Mouse (Mus musculus): ENCODE measurements around the gene Lama4. TPM values are rescaled to one million over a fixed set of nuclear protein-coding genes. Genes with fewer than 3 reads are reported as not detected.

The Lama4 gene
- polyA plus RNA-seq, 1 experiment from 2014 or later: 23.0 TPM

GRCm38 (mm10) chr10:39137766-39138165 is 172.5 kb downstream of the Lama4 start:
- Histone ChIP-seq H3K4me3 (no peak overlapping the region), H3K4me1 (replicated peaks) (peaks cover 18% of the 10 kb centered on the region), H3K27ac (replicated peaks) (no peak overlapping the region), H3K36me3 (peaks cover 19% of the 10 kb centered on the region), H3K9me3 (no peaks in the 10 kb centered on the region), H3K4me2 (no peak overlapping the region), H3K9ac (no peak overlapping the region), H3K27me3 (no peaks in the 10 kb centered on the region)
- 95% methylated on average over 3 of the region's 3 CpGs for WGBS
- ATAC-seq (ENCODE audit: low FRiP score, low read depth): no peak

- no peak for ATAC-seq (ENCODE audit: low FRiP score, low read depth)
- H3K4me1 ChIP-seq (replicated peaks): peaks cover 12% of the 10 kb centered on the region
- 89% methylated on average over 6 of the region's 6 CpGs for WGBS
Measured at GRCm38 (mm10) chr10:39138761-39139160, 173.4 kb downstream of the Lama4 start.

GRCm38 (mm10) chr10:39140843-39141242 is 175.5 kb downstream of the Lama4 start:
- H3K9me3 ChIP-seq: no peaks in the 10 kb centered on the region
- H3K36me3 ChIP-seq: peaks cover 37% of the 10 kb centered on the region
- no peaks in the 10 kb centered on the region for H3K27me3 ChIP-seq
- H3K9ac ChIP-seq: no peak overlapping the region
- no peak overlapping the region for H3K4me3 ChIP-seq
- no peak overlapping the region for H3K4me2 ChIP-seq
- WGBS: 37% methylated on average over 14 of the region's 14 CpGs
- 0 out of 2 replicates have a peak, but pooled peaks cover 2% of the 10 kb centered on the region for H3K4me1 ChIP-seq (replicated peaks)
- no peak overlapping the region for H3K27ac ChIP-seq (replicated peaks)
- no peak for ATAC-seq (ENCODE audit: low FRiP score, low read depth)

More at GRCm38 (mm10) chr10:39138761-39139160, 173.4 kb downstream of the Lama4 start:
- Histone ChIP-seq H3K4me3 (no peak overlapping the region), H3K27ac (replicated peaks) (no peak overlapping the region), H3K9me3 (no peaks in the 10 kb centered on the region), H3K36me3 (peaks cover 22% of the 10 kb centered on the region), H3K27me3 (no peaks in the 10 kb centered on the region), H3K9ac (no peak overlapping the region), H3K4me2 (no peak overlapping the region)

- no peaks in the 10 kb centered on the region for H3K27me3 ChIP-seq
- no peaks in the 10 kb centered on the region for H3K9me3 ChIP-seq
- no peak overlapping the region for H3K4me2 ChIP-seq
- H3K27ac ChIP-seq (replicated peaks): no peak overlapping the region
- WGBS: 90% methylated on average over 2 of the region's 2 CpGs
- H3K9ac ChIP-seq: no peak overlapping the region
- H3K36me3 ChIP-seq: peaks cover 42% of the 10 kb centered on the region
- no peak overlapping the region for H3K4me3 ChIP-seq
- H3K4me1 ChIP-seq (replicated peaks): 0 out of 2 replicates have a peak, but pooled peaks cover under 1% of the 10 kb centered on the region
- ATAC-seq (ENCODE audit: low FRiP score, low read depth): no peak
Measured at GRCm38 (mm10) chr10:39141401-39141800, 176.1 kb downstream of the Lama4 start.

GRCm38 (mm10) chr10:39142216-39142615 is 176.9 kb downstream of the Lama4 start:
- WGBS: 48% methylated on average over 12 of the region's 12 CpGs
- Histone ChIP-seq H3K9ac (no peak overlapping the region), H3K27me3 (no peaks in the 10 kb centered on the region), H3K4me2 (no peak overlapping the region), H3K4me1 (replicated peaks) (no peaks in the 10 kb centered on the region), H3K4me3 (no peak overlapping the region), H3K27ac (replicated peaks) (no peak overlapping the region), H3K36me3 (peaks cover 45% of the 10 kb centered on the region), H3K9me3 (no peaks in the 10 kb centered on the region)
- ATAC-seq (ENCODE audit: low FRiP score, low read depth): no peak

- Histone ChIP-seq H3K4me1 (replicated peaks) (no peaks in the 10 kb centered on the region), H3K27me3 (no peaks in the 10 kb centered on the region), H3K27ac (replicated peaks) (no peak overlapping the region), H3K9me3 (no peaks in the 10 kb centered on the region), H3K9ac (no peak overlapping the region), H3K36me3 (no peaks in the 10 kb centered on the region), H3K4me3 (no peak overlapping the region), H3K4me2 (no peak overlapping the region)
- 90% methylated on average over 5 of the region's 5 CpGs for WGBS
- ATAC-seq (ENCODE audit: low FRiP score, low read depth): no peak
Measured at GRCm38 (mm10) chr10:39156719-39157118, 191.4 kb downstream of the Lama4 start.

DNA sequence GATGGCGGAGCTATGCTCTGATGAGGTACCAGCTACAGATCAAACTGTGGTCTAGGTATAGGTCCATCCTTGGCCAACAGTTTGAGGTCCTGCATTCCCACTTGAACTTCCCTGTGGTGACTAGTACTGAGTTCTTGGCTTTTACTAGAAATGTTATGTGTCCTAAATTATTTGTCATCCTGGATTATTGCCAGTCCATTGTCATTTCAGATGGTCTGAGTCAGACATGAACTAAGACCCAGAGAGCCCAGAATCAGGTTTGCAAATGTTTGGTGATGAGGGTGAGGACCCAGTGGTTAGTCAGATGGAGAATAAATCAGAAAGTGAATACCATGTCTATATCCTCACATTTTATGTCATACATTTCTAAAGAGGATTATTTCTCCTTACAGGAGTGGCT is 192.0 kb downstream of the Lama4 start:
- H3K27me3 ChIP-seq: no peaks in the 10 kb centered on the region
- no peaks in the 10 kb centered on the region for H3K36me3 ChIP-seq
- H3K9ac ChIP-seq: no peak overlapping the region
- no peak overlapping the region for H3K4me2 ChIP-seq
- no peaks in the 10 kb centered on the region for H3K9me3 ChIP-seq
- 100% methylated on average over 1 of the region's 1 CpGs for WGBS
- no peak for ATAC-seq (ENCODE audit: low FRiP score, low read depth)
- H3K4me1 ChIP-seq (replicated peaks): no peaks in the 10 kb centered on the region
- no peak overlapping the region for H3K4me3 ChIP-seq
- no peak overlapping the region for H3K27ac ChIP-seq (replicated peaks)

- 55% methylated on average over 12 of the region's 12 CpGs for WGBS
- Histone ChIP-seq H3K27me3 (no peaks in the 10 kb centered on the region), H3K9ac (no peak overlapping the region), H3K4me2 (no peak overlapping the region), H3K4me1 (replicated peaks) (0 out of 2 replicates have a peak, but pooled peaks cover 3% of the 10 kb centered on the region), H3K27ac (replicated peaks) (no peak overlapping the region), H3K36me3 (no peaks in the 10 kb centered on the region), H3K9me3 (no peaks in the 10 kb centered on the region), H3K4me3 (no peak overlapping the region)
- no peak for ATAC-seq (ENCODE audit: low FRiP score, low read depth)
Measured at GRCm38 (mm10) chr10:39158306-39158705, 193.0 kb downstream of the Lama4 start.

Other genes with a start within 250 kb of the Lama4 start
- gene Rfpl4b, start 143.7 kb upstream of the Lama4 start, polyA plus RNA-seq (2015; fragmentation: Nextera tagmentation; extraction: Ambion mirVana): not detected in 2 replicates
- 28.0 and 33.6 TPM in 2 replicates for gene Fam229b, start 168.4 kb downstream of the Lama4 start, polyA plus RNA-seq (2015; fragmentation: Nextera tagmentation; extraction: Ambion mirVana)
- 6.6 and 8.6 TPM in 2 replicates for gene Tube1, start 168.5 kb downstream of the Lama4 start, polyA plus RNA-seq (2015; fragmentation: Nextera tagmentation; extraction: Ambion mirVana)
- gene Ccn6, start 198.3 kb downstream of the Lama4 start, polyA plus RNA-seq (2015; fragmentation: Nextera tagmentation; extraction: Ambion mirVana): 0.36 and 0.43 TPM in 2 replicates

Measured in hindbrain, embryonic 15.5 days (tissue).